Mouse (Mus musculus) spleen, adult 2 months (tissue): ENCODE results near the gene Morn3. TPM values are rescaled to one million over a fixed set of nuclear protein-coding genes. Genes with fewer than 3 reads are reported as not detected.
"Not testable (repeated sequence)": the region's sequence is repeated elsewhere in the genome, so short reads cannot be mapped to it uniquely, and the experiment has no call there.

Experiments
- DNase-seq, 2 experiments: peaks; one replicate each; pipeline versions ENCODE4 v3.0.0 to v3.0.0-alpha.2; 2012 to 2021; ENCODE audit warnings: low spot score in 2 of 2, low read depth in 1 of 2
- H3K27ac ChIP-seq: fragments of 200-500 bp; 2 replicates; pipeline ENCODE4 v1.5.1; 2012; ENCODE audit warnings: low read length, inconsistent platforms; ENCODE audit not compliant: insufficient read depth
- H3K27me3 ChIP-seq: fragments of 200-500 bp; 2 replicates; pipeline ENCODE4 v1.6.1; 2012; ENCODE audit warnings: mild to moderate bottlenecking, moderate library complexity, low read length, inconsistent platforms; ENCODE audit not compliant: control insufficient read depth, insufficient read depth
- H3K36me3 ChIP-seq: fragments of 200-500 bp; 2 replicates; pipeline ENCODE4 v1.6.1; 2012; ENCODE audit warnings: mild to moderate bottlenecking, low read length, inconsistent platforms; ENCODE audit not compliant: control insufficient read depth, insufficient read depth
- H3K4me1 ChIP-seq: fragments of 200-500 bp; 2 replicates; pipeline ENCODE4 v1.6.1; 2011; ENCODE audit warnings: inconsistent platforms; ENCODE audit not compliant: control insufficient read depth, insufficient read depth, insufficient read length
- H3K4me3 ChIP-seq: fragments of 200-500 bp; 2 replicates; pipeline ENCODE4 v1.5.1; 2011; ENCODE audit warnings: mild to moderate bottlenecking, inconsistent platforms; ENCODE audit not compliant: insufficient read depth, insufficient read length; ENCODE audit errors: extremely low read depth
- CTCF ChIP-seq: fragments of 200-500 bp; IDR thresholded peaks from 2 replicates; pipeline ENCODE4 v1.5.1; 2011; ENCODE audit warnings: mild to moderate bottlenecking, inconsistent platforms; ENCODE audit not compliant: insufficient read depth, insufficient read length, insufficient replicate concordance; ENCODE audit errors: extremely low read depth
- POLR2A ChIP-seq: fragments of 200-500 bp; IDR thresholded peaks from 2 replicates; pipeline ENCODE4 v1.6.1; 2011; ENCODE audit warnings: low read depth, low read length, inconsistent platforms
- WGBS: fragments of 180-500 bp; shearing (Covaris S2); methylation state at CpG from one replicate; pipeline ENCODE4 v1.1.7; 2018; 5-methylcytosine and 5-hydroxymethylcytosine counted together
- polyA plus RNA-seq: library from polyadenylated mRNA; depleted of rRNA; stranded (reverse); fragments of >200 nt; gene quantifications from 2 replicates; pipeline ENCODE4 v1.2.3, GENCODE M21; 2012

Morn3 gene
- polyA plus RNA-seq, 1 experiment: not detected

DNA sequence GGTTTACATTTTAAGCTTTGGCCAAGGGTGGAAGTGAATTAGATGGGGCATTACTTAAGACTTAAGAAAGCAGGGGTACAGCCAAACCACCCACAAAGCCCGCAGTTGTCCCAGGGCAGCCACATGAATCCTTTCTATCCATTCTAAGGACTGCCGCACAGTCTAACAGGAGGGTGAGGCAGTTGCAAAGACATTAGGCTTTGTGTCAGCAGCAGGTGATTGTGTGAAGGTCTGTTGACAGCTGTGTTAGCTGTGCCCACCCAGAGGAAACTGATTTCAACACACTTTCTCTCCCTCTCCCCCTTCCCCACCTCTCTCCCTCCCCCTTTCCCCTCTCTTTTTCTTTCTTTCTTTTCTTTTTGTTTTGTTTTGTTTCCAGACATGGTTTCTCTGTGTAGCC, 21.9 kb upstream of the Morn3 start:
- DNase-seq: no peak
- Histone ChIP-seq H3K27ac (no peak overlapping the region), H3K4me3 (no peak overlapping the region), H3K36me3 (no peaks in the 10 kb centered on the region), H3K4me1 (no peaks in the 10 kb centered on the region), H3K27me3 (no peaks in the 10 kb centered on the region)
- 94% methylated on average over 2 of the region's 2 CpGs for WGBS
- no peak for TF ChIP-seq CTCF
- TF ChIP-seq POLR2A: no peak

DNA sequence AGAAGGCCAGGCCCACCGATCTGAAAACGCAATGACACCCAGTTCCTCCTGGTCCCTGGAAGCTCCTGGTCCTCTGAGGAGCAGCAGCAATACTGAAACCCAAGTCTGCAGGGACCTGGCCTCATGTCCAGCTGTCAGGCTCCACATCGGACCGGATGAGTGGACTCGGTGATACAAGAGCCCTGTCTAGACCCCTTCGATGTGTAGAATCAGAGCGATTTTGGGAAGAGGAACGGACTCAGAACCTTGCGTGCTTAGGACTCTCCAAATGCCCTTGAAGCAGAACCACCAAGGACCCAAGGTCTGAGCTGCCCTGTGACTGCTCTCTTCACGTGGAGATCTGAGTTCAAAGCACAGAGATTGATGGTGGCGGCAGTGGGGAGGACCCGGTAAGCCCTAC, 21.3 kb upstream of the Morn3 start, which contains the start of gene Tmem120b:
Gene Tmem120b (plus strand): TSS at position 301 of the 400 bp plus-strand sequence.
- Histone ChIP-seq H3K36me3 (no peaks in the 10 kb centered on the region), H3K4me3 (no peak within 1 kb of the TSS), H3K27me3 (no peaks in the 10 kb centered on the region), H3K27ac (no peak within 1 kb of the TSS), H3K4me1 (no peaks in the 10 kb centered on the region)
- TF ChIP-seq POLR2A: no peak
- TF ChIP-seq CTCF: no peak
- 84% methylated on average over 12 of the region's 12 CpGs for WGBS
- DNase-seq: no peak

DNA sequence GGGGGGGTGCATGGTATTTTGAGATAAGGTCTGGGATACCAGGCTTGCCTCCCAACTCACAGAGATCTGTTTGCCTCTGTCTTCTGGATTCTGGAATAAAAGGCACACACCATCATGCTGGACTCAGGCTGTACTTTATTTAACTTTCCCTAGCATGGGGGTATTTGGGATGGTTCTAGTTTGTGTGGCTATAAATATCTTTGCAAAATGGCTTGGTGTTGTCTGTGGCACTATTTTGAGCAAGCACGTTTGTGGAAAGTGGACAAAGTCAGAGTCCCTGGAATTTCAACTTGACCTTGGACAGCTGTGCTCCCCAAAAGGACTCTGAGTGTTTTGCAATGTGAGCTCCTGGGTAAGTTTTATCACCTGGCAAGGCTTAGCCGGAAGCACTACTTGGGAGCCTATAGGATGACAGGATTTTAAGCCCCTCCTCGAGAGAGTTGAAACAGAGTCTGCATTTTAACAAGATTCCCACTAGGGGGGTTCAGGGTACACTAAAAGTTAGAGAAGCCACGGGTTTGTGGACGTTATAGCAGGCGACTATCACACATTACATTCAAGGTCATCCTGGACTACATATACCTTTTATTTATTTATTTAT, 20.7 kb upstream of the Morn3 start:
- Histone ChIP-seq H3K27me3 (no peaks in the 10 kb centered on the region), H3K4me3 (no peak overlapping the region), H3K4me1 (no peaks in the 10 kb centered on the region), H3K27ac (no peak overlapping the region), H3K36me3 (no peaks in the 10 kb centered on the region)
- 8% methylated on average over 6 of the region's 6 CpGs for WGBS
- DNase-seq: peak in 1 of 2 experiments; percentile 63
- no peak for TF ChIP-seq CTCF
- TF ChIP-seq POLR2A: no peak

DNA sequence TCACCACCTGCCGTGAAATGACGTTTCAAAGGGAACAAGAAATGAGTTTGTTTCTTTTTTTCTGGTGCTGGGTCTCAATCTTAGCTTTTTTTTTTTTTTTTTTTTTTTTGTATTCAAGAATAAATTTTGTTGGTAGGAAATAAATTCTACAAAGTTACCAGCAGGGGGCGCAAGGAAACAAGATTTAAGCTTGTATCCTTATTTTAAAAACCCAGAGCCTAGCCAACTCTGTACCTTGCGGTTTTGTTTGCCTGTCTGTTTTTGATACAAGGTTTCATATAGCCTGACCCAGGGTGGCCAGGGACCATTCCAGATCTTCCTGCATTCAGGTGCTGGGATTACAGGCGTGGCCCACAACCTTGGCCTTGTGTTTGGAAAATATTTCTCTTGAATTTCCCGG, 17.4 kb upstream of the Morn3 start:
- Histone ChIP-seq H3K27ac (no peak overlapping the region), H3K4me1 (no peaks in the 10 kb centered on the region), H3K27me3 (no peaks in the 10 kb centered on the region), H3K4me3 (no peak overlapping the region), H3K36me3 (no peaks in the 10 kb centered on the region)
- TF ChIP-seq CTCF (no peak), POLR2A (no peak)
- DNase-seq: peak; percentile 50 to 76
- WGBS: 29% methylated on average over 6 of the region's 6 CpGs

DNA sequence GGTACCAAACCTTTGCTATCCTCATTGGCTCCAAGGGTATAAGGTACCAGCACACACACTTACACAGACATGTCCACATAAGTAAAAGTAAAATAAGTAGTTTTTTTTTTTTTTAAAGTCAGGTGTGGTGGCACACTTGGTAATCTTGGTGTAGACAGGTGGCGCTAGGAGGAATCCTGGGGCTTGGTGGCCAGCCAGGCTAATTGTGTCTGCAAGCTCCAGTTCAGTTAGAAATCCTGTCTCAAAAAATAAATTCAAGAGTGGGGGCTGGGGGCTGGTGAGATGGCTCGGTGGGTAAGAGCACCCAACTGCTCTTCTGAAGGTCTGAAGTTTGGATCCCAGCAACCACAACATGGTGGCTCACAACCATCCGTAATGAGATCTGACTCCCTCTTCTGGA, 16.3 kb upstream of the Morn3 start:
- peaks cover 3% of the 10 kb centered on the region; the same call in 1 of the 2 replicates for H3K4me1 ChIP-seq
- no peak overlapping the region for H3K4me3 ChIP-seq
- H3K36me3 ChIP-seq: no peaks in the 10 kb centered on the region
- TF ChIP-seq CTCF (no peak), POLR2A (no peak)
- 83% methylated on average over 3 of the region's 3 CpGs for WGBS
- DNase-seq: no peak
- H3K27ac ChIP-seq: no peak overlapping the region
- no peaks in the 10 kb centered on the region for H3K27me3 ChIP-seq

DNA sequence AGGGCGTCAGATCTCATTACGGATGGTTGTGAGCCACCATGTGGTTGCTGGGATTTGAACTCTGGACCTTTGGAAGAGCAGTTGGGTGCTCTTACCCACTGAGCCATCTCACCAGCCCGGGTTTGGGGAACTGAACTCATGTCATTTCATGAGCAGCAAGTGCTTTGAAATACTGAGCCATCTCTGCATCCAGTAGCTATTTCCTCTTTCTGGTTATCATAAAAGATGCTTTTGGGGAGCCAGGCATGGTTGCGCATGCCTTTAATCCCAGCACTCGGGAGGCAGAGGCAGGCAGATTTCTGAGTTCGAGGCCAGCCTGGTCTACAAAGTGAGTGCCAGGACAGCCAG, 14.6 kb upstream of the Morn3 start:
- DNase-seq, H3K27me3 ChIP-seq, H3K4me3 ChIP-seq, H3K27ac ChIP-seq, H3K4me1 ChIP-seq, H3K36me3 ChIP-seq: not testable (repeated sequence)
- WGBS: 64% methylated on average over 6 of the region's 6 CpGs

DNA sequence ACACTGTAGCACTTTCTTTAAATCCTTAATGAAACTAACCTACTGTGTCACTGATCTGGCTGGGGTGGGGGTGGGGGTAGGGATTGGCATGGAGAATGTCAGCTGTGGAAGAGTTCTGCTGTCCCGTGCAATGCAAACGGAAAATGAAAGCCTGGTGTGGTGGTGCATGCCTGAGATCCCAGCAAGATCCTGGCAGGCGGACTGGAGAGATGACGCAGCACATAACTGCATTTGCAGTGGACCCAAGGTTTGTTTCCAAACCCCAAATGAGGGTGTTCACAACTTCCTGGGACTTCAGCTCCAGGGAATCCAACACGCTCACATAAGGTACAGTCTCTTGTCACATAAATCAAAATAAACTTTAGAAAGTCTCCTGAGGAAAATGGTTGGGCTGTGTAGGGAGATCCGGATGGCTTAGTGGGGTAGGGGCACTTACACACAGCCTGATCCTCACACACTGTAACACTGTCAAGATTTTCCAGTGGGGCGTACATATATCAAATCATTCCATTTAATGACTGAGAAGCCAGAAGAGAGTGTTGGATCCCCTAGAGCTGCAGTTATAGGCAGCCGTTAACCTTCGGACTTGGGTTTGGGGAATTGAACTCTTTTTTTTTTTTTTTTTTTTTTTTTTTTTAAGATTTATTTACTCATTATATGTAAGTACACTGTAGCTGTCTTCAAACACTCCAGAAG, 14.0 kb upstream of the Morn3 start:
- Histone ChIP-seq H3K27ac (no peak overlapping the region), H3K27me3 (no peaks in the 10 kb centered on the region), H3K36me3 (no peaks in the 10 kb centered on the region), H3K4me3 (no peak overlapping the region), H3K4me1 (peaks cover 3% of the 10 kb centered on the region; the same call in 1 of the 2 replicates)
- 83% methylated on average over 9 of the region's 9 CpGs for WGBS
- DNase-seq: no peak
- TF ChIP-seq POLR2A: no peak
